Mouse (Mus musculus) lung, adult 18-20 months (tissue): ENCODE results near the gene Olfr620.

Experiments
- DNase-seq, 2 experiments: peaks; one replicate each; pipeline ENCODE4 v3.0.0; 2022; ENCODE audit warnings: mixed read lengths in 2 of 2

Gene Olfr620

GRCm38 (mm10) chr7:103612434-103612833 lies at the start of gene Olfr620:
Gene Olfr620, minus strand, starts transcription at chr7:103612534.
- DNase-seq, result no peak

- no peak for DNase-seq
Observed at GRCm38 (mm10) chr7:103644070-103644469, 31.7 kb upstream of the Olfr620 start.

- no peak for DNase-seq
Observed at GRCm38 (mm10) chr7:103642602-103643001, 30.3 kb upstream of the Olfr620 start, which contains the start of gene Olfr622. Gene Olfr622, minus strand, starts transcription at chr7:103642702.

- DNase-seq, result no peak
Observed at GRCm38 (mm10) chr7:103636795-103637194, 24.5 kb upstream of the Olfr620 start.

- DNase-seq, result no peak
Observed at GRCm38 (mm10) chr7:103607425-103607824, 4.9 kb downstream of the Olfr620 start.

- DNase-seq, result no peak
Observed at GRCm38 (mm10) chr7:103600275-103600674, 12.1 kb downstream of the Olfr620 start, which contains the start of gene Olfr619. Gene Olfr619, plus strand, starts transcription at chr7:103600575.

- no peak for DNase-seq
Observed at GRCm38 (mm10) chr7:103589803-103590202, 22.5 kb downstream of the Olfr620 start, which contains the start of gene Olfr618. Gene Olfr618, plus strand, starts transcription at chr7:103590103.

- DNase-seq, result no peak
Observed at GRCm38 (mm10) chr7:103572761-103573160, 39.6 kb downstream of the Olfr620 start, which contains the start of gene Olfr617. Gene Olfr617, plus strand, starts transcription at chr7:103573061.

GRCm38 (mm10) chr7:103569043-103569442 lies 43.3 kb downstream of the Olfr620 start, which contains the start of gene Olfr616:
Gene Olfr616, minus strand, starts transcription at chr7:103569143.
- DNase-seq, result no peak

GRCm38 (mm10) chr7:103555779-103556178 lies 56.6 kb downstream of the Olfr620 start, which contains the start of gene Olfr615:
Gene Olfr615, plus strand, starts transcription at chr7:103556079.
- DNase-seq, result no peak
